Mouse (Mus musculus): Measurements from ENCODE around the gene Elmsan1. TPM values are rescaled to one million over a fixed set of nuclear protein-coding genes. Genes with fewer than 3 reads are reported as not detected.

Gene Elmsan1
- polyA plus RNA-seq, 1 experiment from 2014 or later = 7.4 TPM

GRCm38 (mm10) chr12:84198076-84198679 lies 20.5 kb downstream of the Elmsan1 start:
- WGBS = 75% methylated on average over 8 of the region's 8 CpGs
- Histone ChIP-seq H3K4me1 (ENCODE audit: control insufficient read depth in 2 of 2, insufficient read depth in 2 of 2, low read length in 2 of 2) (peaks cover 22 to 35% of the 10 kb centered on the region in 2 experiments), H3K4me2 (ENCODE audit: low read length) (no peak overlapping the region), H3K9me3 (ENCODE audit: control insufficient read depth, low read length) (no peaks in the 10 kb centered on the region), H3K4me3 (ENCODE audit: control insufficient read depth in 1 of 2, insufficient read depth in 1 of 2, low read depth in 1 of 2, low read length in 2 of 2) (no peak overlapping the region), H3K27me3 (ENCODE audit: control insufficient read depth, insufficient read depth, low read length) (no peaks in the 10 kb centered on the region), H3K36me3 (ENCODE audit: control insufficient read depth, insufficient read depth, low read length) (no peaks in the 10 kb centered on the region), H3K27ac (replicated peaks in 1 of 2; ENCODE audit: control insufficient read depth in 1 of 2, insufficient read depth in 1 of 2, low read depth in 2 of 2, low read length in 2 of 2) (no peak overlapping the region), H3K9ac (ENCODE audit: low read length) (no peak overlapping the region)
- no peak for ATAC-seq (ENCODE audit: insufficient number of reproducible peaks, insufficient read depth, low FRiP score, low read depth)

- H3K27me3 ChIP-seq (ENCODE audit: control insufficient read depth, insufficient read depth, low read length) = no peaks in the 10 kb centered on the region
- no peak for ATAC-seq (ENCODE audit: insufficient number of reproducible peaks, insufficient read depth, low FRiP score, low read depth)
Measured at GRCm38 (mm10) chr12:84195195-84195594, 23.5 kb downstream of the Elmsan1 start.

GRCm38 (mm10) chr12:84194400-84195109 lies 24.1 kb downstream of the Elmsan1 start:
- Histone ChIP-seq H3K9me3 (ENCODE audit: control insufficient read depth, low read length) (no peaks in the 10 kb centered on the region), H3K4me1 (ENCODE audit: control insufficient read depth in 2 of 2, insufficient read depth in 2 of 2, low read length in 2 of 2) (peaks cover 33 to 49% of the 10 kb centered on the region in 2 experiments), H3K9ac (ENCODE audit: low read length) (peak overlapping the region; percentile 93), H3K4me2 (ENCODE audit: low read length) (peak overlapping the region; percentile 99), H3K27me3 (ENCODE audit: control insufficient read depth, insufficient read depth, low read length) (no peaks in the 10 kb centered on the region), H3K36me3 (ENCODE audit: control insufficient read depth, insufficient read depth, low read length) (no peaks in the 10 kb centered on the region), H3K4me3 (ENCODE audit: control insufficient read depth in 1 of 2, insufficient read depth in 1 of 2, low read depth in 1 of 2, low read length in 2 of 2) (peak overlapping the region; percentile 41 to 83), H3K27ac (replicated peaks in 1 of 2; ENCODE audit: control insufficient read depth in 1 of 2, insufficient read depth in 1 of 2, low read depth in 2 of 2, low read length in 2 of 2) (peak overlapping the region; percentile 69 to 97)
- WGBS = 3% methylated on average over 13 of the region's 13 CpGs
- ATAC-seq (ENCODE audit: insufficient number of reproducible peaks, insufficient read depth, low FRiP score, low read depth) = no peak

More at GRCm38 (mm10) chr12:84195195-84195594, 23.5 kb downstream of the Elmsan1 start:
- Histone ChIP-seq H3K4me3 (ENCODE audit: control insufficient read depth in 1 of 2, insufficient read depth in 1 of 2, low read depth in 1 of 2, low read length in 2 of 2) (no peak overlapping the region), H3K36me3 (ENCODE audit: control insufficient read depth, insufficient read depth, low read length) (no peaks in the 10 kb centered on the region), H3K9me3 (ENCODE audit: control insufficient read depth, low read length) (no peaks in the 10 kb centered on the region), H3K27ac (replicated peaks in 1 of 2; ENCODE audit: control insufficient read depth in 1 of 2, insufficient read depth in 1 of 2, low read depth in 2 of 2, low read length in 2 of 2) (no peak overlapping the region), H3K4me2 (ENCODE audit: low read length) (no peak overlapping the region), H3K9ac (ENCODE audit: low read length) (no peak overlapping the region), H3K4me1 (ENCODE audit: control insufficient read depth in 2 of 2, insufficient read depth in 2 of 2, low read length in 2 of 2) (peaks cover 28 to 43% of the 10 kb centered on the region in 2 experiments)
- WGBS = 65% methylated on average over 6 of the region's 6 CpGs

GRCm38 (mm10) chr12:84193642-84194399 lies 24.9 kb downstream of the Elmsan1 start:
- H3K27ac ChIP-seq (replicated peaks in 1 of 2; ENCODE audit: control insufficient read depth in 1 of 2, insufficient read depth in 1 of 2, low read depth in 2 of 2, low read length in 2 of 2) = peak overlapping the region; percentile 96 to 97
- WGBS = under 1% methylated on average over 49 of the region's 49 CpGs
- H3K4me3 ChIP-seq (ENCODE audit: control insufficient read depth in 1 of 2, insufficient read depth in 1 of 2, low read depth in 1 of 2, low read length in 2 of 2) = peak overlapping the region; percentile 63 to 83
- no peaks in the 10 kb centered on the region for H3K9me3 ChIP-seq (ENCODE audit: control insufficient read depth, low read length)
- H3K4me1 ChIP-seq (ENCODE audit: control insufficient read depth in 2 of 2, insufficient read depth in 2 of 2, low read length in 2 of 2) = peaks cover 40 to 57% of the 10 kb centered on the region in 2 experiments
- peak overlapping the region; percentile 93 for H3K9ac ChIP-seq (ENCODE audit: low read length)
- H3K27me3 ChIP-seq (ENCODE audit: control insufficient read depth, insufficient read depth, low read length) = no peaks in the 10 kb centered on the region
- no peaks in the 10 kb centered on the region for H3K36me3 ChIP-seq (ENCODE audit: control insufficient read depth, insufficient read depth, low read length)
- peak overlapping the region; percentile 99 for H3K4me2 ChIP-seq (ENCODE audit: low read length)
- ATAC-seq (ENCODE audit: insufficient number of reproducible peaks, insufficient read depth, low FRiP score, low read depth) = peak; percentile 88

- peak; percentile 8; the same call in 1 of the 2 replicates for ATAC-seq (ENCODE audit: insufficient number of reproducible peaks, insufficient read depth, low FRiP score, low read depth)
- peak overlapping the region; percentile 96 to 97 for H3K27ac ChIP-seq (replicated peaks in 1 of 2; ENCODE audit: control insufficient read depth in 1 of 2, insufficient read depth in 1 of 2, low read depth in 2 of 2, low read length in 2 of 2)
- WGBS = under 1% methylated on average over 96 of the region's 102 CpGs
- peak overlapping the region; percentile 63 to 83 for H3K4me3 ChIP-seq (ENCODE audit: control insufficient read depth in 1 of 2, insufficient read depth in 1 of 2, low read depth in 1 of 2, low read length in 2 of 2)
- H3K9ac ChIP-seq (ENCODE audit: low read length) = peak overlapping the region; percentile 93
- H3K4me1 ChIP-seq (ENCODE audit: control insufficient read depth in 2 of 2, insufficient read depth in 2 of 2, low read length in 2 of 2) = peaks cover 49 to 65% of the 10 kb centered on the region in 2 experiments
- H3K36me3 ChIP-seq (ENCODE audit: control insufficient read depth, insufficient read depth, low read length) = no peaks in the 10 kb centered on the region
- no peaks in the 10 kb centered on the region for H3K27me3 ChIP-seq (ENCODE audit: control insufficient read depth, insufficient read depth, low read length)
- peak overlapping the region; percentile 99 for H3K4me2 ChIP-seq (ENCODE audit: low read length)
- no peaks in the 10 kb centered on the region for H3K9me3 ChIP-seq (ENCODE audit: control insufficient read depth, low read length)
Measured at GRCm38 (mm10) chr12:84192741-84193641, 25.7 kb downstream of the Elmsan1 start.

GRCm38 (mm10) chr12:84192280-84192679 lies 26.4 kb downstream of the Elmsan1 start:
- peak overlapping the region in 1 of 2 experiments; percentile 97; a peak in 2 of 4 replicates for H3K27ac ChIP-seq (replicated peaks in 1 of 2; ENCODE audit: control insufficient read depth in 1 of 2, insufficient read depth in 1 of 2, low read depth in 2 of 2, low read length in 2 of 2)
- H3K9me3 ChIP-seq (ENCODE audit: control insufficient read depth, low read length) = no peaks in the 10 kb centered on the region
- H3K9ac ChIP-seq (ENCODE audit: low read length) = peak overlapping the region; percentile 93
- H3K36me3 ChIP-seq (ENCODE audit: control insufficient read depth, insufficient read depth, low read length) = no peaks in the 10 kb centered on the region
- H3K4me1 ChIP-seq (ENCODE audit: control insufficient read depth in 2 of 2, insufficient read depth in 2 of 2, low read length in 2 of 2) = peaks cover 56 to 68% of the 10 kb centered on the region in 2 experiments
- H3K4me2 ChIP-seq (ENCODE audit: low read length) = peak overlapping the region; percentile 99
- WGBS = 5% methylated on average over 13 of the region's 13 CpGs
- H3K27me3 ChIP-seq (ENCODE audit: control insufficient read depth, insufficient read depth, low read length) = no peaks in the 10 kb centered on the region
- no peak for ATAC-seq (ENCODE audit: insufficient number of reproducible peaks, insufficient read depth, low FRiP score, low read depth)
- H3K4me3 ChIP-seq (ENCODE audit: control insufficient read depth in 1 of 2, insufficient read depth in 1 of 2, low read depth in 1 of 2, low read length in 2 of 2) = peak overlapping the region; percentile 63 to 83
